Mouse (Mus musculus) large intestine, adult 2 months (tissue): ENCODE results near the gene Bbs4. TPM values are rescaled to one million over a fixed set of nuclear protein-coding genes. Genes with fewer than 3 reads are reported as not detected.

Experiments
- polyA plus RNA-seq: library from polyadenylated mRNA; depleted of rRNA; stranded (reverse); fragments of >200 nt; gene quantifications from 2 replicates; pipeline ENCODE4 v1.2.3, GENCODE M21; 2012; rRNA removed

Bbs4 gene
- polyA plus RNA-seq, 1 experiment, result 1.2 TPM

Other genes starting within 250 kb of the Bbs4 start
- gene Adpgk, start 62.0 kb downstream of the Bbs4 start, polyA plus RNA-seq, result 14.9 and 17.0 TPM in 2 replicates
- 14.3 and 19.3 TPM in 2 replicates for gene Arih1, start 133.1 kb upstream of the Bbs4 start, polyA plus RNA-seq
- gene Hexa, start 186.0 kb upstream of the Bbs4 start, polyA plus RNA-seq, result 95.5 and 107 TPM in 2 replicates
- 0.43 TPM in 1 of 2 replicates, not detected in the other for gene Tmem202, start 186.3 kb upstream of the Bbs4 start, polyA plus RNA-seq
- gene Celf6, start 224.4 kb upstream of the Bbs4 start, polyA plus RNA-seq, result 1.0 TPM in 2 replicates